Mouse (Mus musculus): ENCODE data around the gene Gm42421.

DNA sequence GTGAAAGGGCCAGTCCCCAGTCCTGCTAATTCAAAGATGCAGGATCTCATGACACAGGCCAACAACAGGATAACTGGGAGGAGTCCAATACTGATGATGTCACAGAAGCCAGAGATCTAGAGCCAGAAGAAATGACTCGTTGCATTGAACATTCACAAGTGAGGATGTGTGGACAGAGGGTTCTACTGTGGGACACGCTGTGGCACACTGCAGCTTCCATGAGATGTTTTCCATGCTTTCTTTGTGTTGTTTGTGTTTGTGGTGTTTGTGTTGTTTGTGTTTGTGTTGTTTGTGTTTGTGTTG, 47.6 kb downstream of the Gm42421 start:
- TF ChIP-seq CTCF (IDR thresholded peaks at IDR 0.05; ENCODE audit: borderline replicate concordance, insufficient read depth, low read length) = no peak
- no peak for TF ChIP-seq POLR2A (IDR thresholded peaks at IDR 0.05; ENCODE audit: low read depth, low read length)
